Mouse (Mus musculus) spleen, adult 12 weeks (tissue): ENCODE data around the gene Oxct2b.
"Not testable (repeated sequence)": the region's sequence is repeated elsewhere in the genome, so short reads cannot be mapped to it uniquely, and the experiment has no call there.

ENCODE experiments used
- DNase-seq: peaks from one replicate; pipeline ENCODE4 v3.0.0; 2022; ENCODE audit warnings: low spot score

Oxct2b gene

DNA sequence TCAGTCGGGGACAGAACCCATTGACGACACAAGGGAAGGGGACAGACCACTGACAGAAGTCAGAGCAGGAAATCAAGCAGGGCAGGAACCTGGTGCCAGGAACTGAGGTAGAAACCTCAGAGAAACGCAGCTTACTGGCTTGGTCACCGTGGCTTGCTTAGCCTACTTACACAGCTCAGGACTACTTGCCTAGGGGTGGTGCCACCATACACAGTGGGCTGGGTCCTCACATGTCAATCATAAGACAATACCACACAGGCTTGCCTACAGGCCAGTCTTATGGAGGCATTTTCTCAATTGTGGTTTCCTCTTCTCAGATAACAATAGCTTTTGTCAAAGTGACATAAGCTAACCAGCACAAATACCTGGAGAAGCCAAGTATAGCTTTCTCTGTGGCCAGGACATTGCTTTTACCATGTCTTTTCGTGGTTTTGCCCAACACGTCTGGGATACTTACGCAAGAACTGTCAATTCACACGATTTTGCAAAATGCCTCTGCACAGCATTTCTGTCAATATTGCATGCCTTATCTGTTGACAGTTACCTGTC lies 3.8 kb upstream of the Oxct2b start:
- no peak for DNase-seq

DNA sequence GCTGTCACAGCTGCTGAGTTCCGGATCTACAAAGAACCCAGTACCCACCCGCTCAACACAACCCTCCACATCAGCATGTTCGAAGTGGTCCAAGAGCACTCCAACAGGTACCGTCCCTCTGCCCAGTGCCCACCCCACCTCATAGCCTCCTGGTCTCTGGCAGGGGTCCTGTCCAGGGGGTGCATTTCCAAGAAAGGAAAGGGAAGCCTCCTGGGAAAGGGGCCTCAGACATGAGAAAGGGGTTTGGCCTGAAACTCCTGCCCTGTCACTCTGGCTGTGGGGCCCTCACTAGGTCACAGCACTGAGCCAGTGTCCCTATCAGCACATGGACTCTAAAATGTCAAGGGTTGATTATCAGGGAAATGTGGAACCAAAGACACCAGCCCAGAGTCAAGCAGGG lies 1.4 kb upstream of the Oxct2b start:
- DNase-seq = not testable (repeated sequence)

DNA sequence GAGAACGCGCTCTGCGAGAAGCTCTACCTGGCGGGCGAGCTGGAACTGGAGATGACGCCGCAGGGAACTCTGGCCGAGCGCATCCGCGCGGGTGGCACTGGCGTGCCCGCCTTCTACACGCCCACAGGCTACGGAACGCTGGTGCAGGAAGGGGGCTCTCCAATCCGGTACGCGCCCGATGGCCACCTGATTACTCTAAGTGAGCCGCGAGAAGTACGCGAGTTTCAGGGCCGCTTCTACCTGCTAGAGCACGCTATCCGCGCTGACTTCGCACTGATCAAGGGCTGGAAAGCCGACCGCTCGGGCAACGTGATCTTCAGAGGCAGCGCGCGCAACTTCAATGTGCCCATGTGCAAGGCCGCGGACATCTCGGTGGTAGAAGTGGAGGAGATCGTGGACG lies 574 bp downstream of the Oxct2b start:
- DNase-seq = not testable (repeated sequence)

DNA sequence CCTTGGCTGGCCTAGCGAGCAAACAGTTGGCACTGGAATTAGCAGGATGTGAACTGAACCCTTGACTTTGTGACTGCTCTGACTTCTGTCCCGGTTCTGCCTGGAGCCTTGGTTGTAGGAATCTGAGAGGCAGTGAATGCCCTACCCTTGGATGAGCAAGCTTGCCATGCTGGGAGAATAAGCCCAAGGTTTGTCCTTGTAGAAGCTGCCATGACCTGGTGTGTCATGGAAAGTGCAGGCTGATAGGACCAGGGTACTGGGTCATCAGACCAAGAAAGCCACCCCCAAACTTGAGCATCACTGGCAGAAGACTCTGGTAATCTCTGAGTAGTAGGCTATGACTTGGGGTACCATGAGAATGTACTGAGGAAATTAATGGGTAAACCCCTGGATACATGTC lies 5.2 kb downstream of the Oxct2b start:
- DNase-seq = no peak

DNA sequence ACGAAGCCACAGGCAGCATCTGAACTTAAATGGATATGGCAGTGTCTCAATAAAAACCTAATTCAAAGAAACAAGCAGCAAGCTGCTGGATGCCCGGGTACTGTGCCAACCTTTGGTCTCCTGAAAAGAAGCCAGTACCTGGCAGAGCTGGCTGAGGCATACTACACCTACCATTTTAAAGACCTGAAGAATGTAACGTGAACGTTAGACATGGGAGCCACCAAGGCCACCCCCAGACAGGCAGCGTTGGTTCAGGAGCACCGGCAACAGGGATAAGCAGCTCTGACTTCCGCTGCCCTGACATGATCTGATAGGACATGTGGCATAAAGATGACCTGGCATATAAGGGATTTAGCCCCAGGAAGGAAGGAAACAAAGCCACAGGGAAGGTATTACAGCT lies 10.6 kb downstream of the Oxct2b start:
- DNase-seq = no peak

DNA sequence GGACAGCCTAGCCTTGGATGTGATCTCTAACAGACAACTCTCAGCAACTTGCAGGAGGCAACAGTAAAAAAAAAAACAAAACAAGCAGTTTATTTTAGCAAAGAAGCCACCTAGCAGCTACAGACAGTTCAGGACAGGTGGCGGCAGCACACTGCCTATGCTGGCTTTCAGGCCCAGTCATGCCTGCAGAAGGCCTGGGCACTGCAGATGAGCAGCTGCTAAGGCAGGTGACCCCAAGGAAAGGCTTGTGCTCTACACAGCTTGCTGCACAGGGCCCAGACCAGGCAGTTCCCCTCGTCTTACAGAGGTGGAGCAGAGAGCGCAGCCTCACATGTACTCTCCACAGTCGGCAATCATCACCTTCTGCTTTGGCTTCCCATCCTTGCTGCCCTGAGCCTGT lies 11.0 kb downstream of the Oxct2b start:
- DNase-seq = no peak

DNA sequence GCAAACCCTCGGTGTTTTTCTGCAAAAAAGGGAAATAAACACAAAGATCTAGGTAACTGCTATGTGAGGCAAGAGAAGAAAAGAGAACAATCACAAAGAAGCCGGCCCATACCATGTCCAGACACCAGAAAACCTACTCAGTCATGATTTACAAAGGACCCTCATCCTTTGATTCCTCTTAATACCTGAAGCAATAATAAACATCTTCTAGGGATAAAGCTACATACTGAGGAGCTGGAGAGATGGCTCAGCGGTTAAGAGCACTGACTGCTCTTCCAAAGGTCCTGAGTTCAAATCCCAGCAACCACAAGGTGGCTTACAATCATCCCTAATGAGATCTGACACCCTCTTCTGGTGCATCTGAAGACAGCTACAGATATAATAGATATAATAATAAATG lies 21.5 kb downstream of the Oxct2b start:
- DNase-seq = no peak

DNA sequence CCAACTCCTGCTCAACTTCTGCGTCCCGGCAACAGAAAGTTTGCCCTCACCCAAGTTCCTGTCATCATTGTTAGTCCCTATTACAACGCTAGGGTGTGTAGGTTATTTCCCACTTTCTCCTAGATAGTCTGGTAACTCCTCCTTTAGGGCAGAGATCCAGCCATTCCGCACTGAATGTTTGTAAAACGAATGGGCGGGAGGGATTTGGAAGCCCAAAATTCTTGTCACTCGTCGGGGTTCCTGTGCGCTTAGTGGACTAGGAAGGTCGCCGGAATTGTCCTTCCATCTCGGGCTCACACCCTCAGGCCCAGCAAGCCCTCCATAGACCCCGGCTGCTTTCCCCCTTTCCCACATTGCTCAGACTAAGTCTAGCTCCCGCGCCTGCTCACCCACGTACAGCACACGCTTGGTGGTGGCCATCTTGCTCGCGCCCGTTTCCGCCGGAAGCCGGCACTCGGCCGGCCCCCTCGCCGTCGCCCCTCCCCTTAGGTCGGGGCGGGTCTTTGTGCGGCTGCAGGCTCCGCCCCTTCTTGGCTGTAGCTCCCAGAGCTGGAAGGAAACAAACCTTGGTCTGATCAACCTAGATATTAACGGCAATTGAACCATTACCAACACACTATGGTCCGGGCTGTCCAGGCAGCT lies 23.6 kb downstream of the Oxct2b start, which contains the start of gene Ppie:
Gene Ppie, minus strand, starts transcription at position 439 of the 642 bp plus-strand sequence.
- peak; percentile 70 for DNase-seq

DNA sequence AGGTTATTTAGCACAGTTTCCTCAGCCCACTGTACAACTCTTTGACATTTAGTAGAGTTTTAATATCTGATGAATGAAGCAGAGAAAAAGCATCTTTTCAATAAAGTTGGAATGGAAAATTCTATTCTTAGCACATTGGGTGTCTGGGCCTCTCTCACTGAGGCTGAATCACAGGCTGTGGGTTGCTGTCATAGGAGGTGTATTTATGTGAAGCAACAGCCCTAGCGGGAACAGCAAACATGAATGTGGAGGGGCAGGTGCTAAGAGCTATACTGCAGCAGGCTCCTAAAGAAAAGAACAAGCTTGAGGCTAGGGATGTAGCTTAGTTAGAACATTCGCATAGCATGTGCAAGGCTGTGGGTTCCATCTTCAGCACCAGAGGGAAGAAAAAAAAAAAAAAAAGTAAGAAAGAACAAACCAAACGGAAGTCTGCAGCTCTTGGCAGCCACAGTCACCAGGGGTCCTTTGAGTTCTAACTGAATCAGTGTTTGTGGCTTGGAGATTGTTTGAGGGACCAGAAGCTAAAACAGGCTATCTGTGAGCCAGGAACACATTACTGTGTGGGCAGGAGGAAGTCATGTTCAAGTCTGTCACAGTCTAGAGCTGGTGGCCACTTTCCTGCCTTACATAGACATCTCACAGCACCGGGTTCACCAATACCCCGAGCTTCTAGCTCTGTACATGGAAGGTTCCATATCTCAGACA lies 31.5 kb downstream of the Oxct2b start:
- DNase-seq = no peak

DNA sequence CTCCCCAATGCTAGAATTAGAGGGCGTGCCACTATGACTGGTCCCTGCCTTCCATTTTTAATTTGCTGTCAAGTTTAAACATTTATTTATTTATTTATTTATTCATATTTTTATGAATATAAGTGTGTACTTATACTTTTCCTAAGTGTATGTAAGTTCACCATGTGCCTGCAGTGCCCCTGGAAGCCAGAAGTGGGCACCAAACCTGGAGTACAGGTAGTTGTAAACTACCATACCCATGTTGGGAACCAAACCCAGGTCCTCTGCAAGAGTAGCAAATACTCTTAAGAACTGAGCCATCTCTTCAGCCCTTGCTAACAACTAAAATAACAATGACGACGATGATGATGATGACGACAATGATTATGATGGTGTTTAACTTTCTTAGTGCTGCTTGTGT lies 35.9 kb downstream of the Oxct2b start:
- no peak for DNase-seq

DNA sequence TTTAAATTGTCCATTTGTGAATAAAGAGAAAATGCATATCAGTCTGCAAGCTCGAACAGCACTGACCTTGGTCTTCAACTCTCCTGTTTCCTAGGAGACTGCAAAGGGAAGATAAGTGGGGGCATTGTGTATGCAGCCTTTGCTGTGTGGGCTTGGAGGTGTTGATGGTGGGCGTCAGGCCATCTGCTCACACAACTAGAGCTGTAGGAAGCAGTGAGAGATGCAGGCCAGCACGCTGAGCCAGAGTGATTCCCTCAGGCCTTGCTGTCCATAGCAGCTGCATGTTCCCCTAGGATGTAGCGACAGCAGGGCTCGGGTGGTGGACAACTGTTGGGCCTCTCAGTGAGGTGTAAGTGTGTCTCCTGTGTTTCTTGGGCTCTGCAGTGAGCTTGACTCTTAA lies 36.9 kb downstream of the Oxct2b start:
- DNase-seq = no peak

DNA sequence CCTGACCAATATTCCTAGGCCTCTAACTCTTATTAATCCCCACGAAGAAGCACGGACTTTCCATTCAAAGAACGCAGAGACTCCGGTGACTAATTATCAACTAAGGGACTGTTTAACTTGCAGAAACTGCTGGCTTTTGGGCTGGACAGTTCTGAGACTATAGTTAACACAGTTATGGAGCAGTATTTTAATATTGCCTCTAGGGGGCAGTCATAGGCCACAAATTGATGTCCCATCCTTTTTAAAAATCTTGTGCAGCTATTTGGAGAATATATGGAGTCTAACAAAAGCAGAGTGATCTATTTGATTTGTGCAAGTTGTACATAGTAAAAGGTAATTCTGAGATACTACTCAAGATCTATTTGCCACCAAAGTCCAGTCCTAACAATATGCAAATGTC lies 38.9 kb downstream of the Oxct2b start:
- DNase-seq = no peak

DNA sequence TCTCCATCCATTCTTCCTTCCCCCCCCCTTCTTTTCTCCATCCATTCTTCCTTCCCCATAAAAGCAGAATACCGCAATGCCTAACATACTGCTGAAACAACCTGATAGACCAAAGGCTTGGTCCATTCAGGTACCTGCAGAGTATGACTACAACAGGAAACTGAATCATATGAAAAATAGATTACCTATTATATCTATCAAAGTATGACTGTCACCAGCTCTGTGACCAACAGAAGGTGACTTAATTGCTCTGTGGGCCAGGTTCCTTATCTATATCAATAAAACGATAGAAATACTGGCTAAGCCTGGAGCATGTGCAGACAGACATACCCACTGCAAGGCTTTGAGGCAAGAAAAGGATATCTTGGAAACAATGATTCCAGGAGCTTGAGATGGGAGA lies 39.4 kb downstream of the Oxct2b start:
- DNase-seq = no peak

DNA sequence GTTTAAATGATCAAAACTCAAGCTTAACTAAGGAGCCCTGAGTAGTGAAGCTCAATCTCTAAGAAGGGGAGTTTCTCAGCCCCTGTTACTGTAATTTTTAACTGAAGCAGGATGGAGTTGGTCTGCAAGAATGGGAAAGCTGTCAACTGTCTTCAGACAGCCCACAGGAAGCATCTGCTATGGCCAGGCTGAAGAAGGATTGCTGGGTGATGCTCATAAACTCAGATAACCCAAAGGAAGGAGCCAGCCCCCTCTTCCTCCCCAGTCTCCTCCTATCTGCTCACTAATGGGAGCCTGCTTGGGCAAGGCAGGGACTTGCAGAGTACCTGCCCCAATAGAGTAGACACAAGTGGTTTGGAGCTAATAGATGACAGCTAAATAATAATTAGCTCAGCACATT lies 39.8 kb downstream of the Oxct2b start:
- no peak for DNase-seq

DNA sequence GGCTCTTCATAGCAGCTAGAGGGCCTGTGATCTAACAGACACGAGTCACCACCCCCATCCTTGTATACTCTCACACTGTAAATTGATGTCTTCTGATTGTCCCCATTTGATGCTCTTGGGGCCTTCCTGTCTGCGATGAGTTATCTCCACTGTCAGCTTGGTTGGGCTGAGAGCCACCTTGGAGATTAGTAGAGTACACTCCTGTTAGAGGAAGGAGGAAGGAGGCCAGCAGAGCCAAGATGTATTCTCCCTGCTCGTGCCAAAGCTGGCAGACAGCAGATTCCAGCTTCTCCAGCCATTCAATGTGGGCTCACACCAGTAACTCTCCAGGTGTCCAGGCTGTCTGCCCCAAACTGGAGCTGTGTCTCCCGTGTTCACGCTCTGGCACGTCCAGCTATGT lies 44.5 kb downstream of the Oxct2b start:
- DNase-seq = no peak

DNA sequence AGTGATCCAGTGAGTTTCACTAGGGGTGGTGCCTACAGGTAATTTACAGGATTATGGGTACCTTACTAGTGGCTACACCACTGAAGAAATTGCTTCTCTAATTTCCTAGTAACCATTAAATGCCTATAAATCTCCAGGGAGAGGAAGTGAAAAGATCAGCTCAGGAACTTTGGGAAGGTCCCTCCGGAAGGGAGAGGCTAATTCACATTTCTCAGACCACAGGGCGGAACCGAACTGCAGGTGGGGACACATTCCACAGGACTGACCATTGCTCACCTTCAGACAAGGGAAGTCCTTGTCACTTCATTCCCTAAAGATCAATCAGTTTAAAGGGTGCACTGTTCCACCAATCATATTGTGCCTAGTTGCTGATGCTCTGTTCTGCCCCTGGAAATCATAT lies 45.2 kb downstream of the Oxct2b start:
- not testable (repeated sequence) for DNase-seq

DNA sequence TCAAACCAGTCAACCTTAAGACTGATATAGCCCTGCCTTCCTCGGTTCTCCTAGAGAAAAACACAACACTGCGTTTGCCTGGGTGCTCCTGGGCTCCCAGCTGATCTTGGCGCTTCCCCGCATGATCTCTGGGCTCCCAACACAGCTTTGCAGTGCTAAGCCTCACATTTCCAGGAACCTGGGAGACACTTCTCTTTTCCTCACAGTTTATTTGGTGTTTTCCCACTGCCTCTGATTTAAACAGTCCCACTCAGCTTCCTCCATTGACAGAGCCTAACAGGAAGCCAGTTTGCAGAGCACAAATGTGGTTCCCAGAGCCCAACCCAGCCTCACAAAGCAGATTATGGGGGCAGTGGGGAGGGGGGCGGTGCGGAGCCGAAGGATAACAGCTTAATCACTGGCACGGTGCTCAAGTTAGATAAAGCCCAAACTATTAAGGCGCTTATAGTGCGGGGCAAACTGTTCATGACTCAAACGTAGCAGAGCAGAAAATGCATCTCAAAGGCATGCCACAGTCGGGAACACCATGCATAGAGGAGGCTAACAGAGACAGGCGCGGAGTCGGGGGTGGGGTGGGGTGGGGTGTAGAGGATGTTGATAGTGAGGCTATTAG lies 46.3 kb downstream of the Oxct2b start:
- no peak for DNase-seq

DNA sequence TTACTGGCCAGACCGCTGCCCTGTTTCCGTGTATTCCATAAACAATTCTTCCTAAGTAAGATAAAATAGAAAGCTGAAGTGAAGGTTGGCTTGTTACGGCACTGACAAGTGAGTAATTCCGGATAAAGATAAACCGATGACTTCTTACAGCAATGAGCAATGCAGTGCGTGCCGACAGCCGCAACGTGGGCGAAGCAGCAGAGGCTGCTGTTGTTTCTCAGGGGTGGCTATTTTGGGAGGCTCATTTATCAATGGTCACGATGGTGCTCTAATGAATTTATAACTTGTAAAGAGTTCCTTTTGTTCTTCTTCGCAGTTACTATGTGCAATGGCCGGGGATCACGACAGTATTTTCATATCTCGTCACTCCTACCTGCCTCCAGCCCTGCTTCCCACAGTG lies 48.1 kb downstream of the Oxct2b start:
- no peak for DNase-seq
